In genomic region chr6:86583601-86584215, GRCm38 (mm10) we compare ENCODE assay signal across 8 mouse cellular contexts. TPM values are rescaled to one million over a fixed set of nuclear protein-coding genes. Genes with fewer than 3 reads are reported as not detected.
A peak's percentile ranks its signal among the peaks of the same experiment; 100 is the strongest.
DNase-seq lines count a peak whose midpoint lies in the region; ATAC-seq and TF ChIP-seq lines count a peak whose summit lies in the region.

No protein-coding gene starts in this region.

- peaks cover 10% of the 10 kb centered on the region; the same call in 1 of the 2 replicates for H3K4me1 ChIP-seq in liver, adult 2 months (ENCODE audit: control insufficient read depth, insufficient read depth, low read length)
- H3K4me1 ChIP-seq in liver, embryonic 11.5 days (replicated peaks; ENCODE audit: control insufficient read depth, insufficient read depth, low read length): peaks cover 14% of the 10 kb centered on the region
- peaks cover 10% of the 10 kb centered on the region for H3K4me1 ChIP-seq in midbrain, postnatal 0 days (ENCODE audit: insufficient read depth, low read length)

- no peaks in the 10 kb centered on the region for H3K27me3 ChIP-seq in liver, adult 2 months (ENCODE audit: control insufficient read depth, insufficient read depth, low read length)
- H3K27me3 ChIP-seq in liver, embryonic 11.5 days (replicated peaks; ENCODE audit: control insufficient read depth, insufficient read depth, low read length): no peaks in the 10 kb centered on the region
- no peaks in the 10 kb centered on the region for H3K27me3 ChIP-seq in midbrain, postnatal 0 days (ENCODE audit: insufficient read depth, low read length)

- TF ChIP-seq CTCF in liver, adult 2 months (IDR thresholded peaks at IDR 0.05; ENCODE audit: low read depth, low read length): no peak
- TF ChIP-seq CTCF in midbrain, postnatal 0 days (IDR thresholded peaks at IDR 0.05): no peak

- peak overlapping the region; percentile 88 for H3K27ac ChIP-seq in liver, adult 2 months (replicated peaks; ENCODE audit: insufficient read depth, low read depth, low read length)
- H3K27ac ChIP-seq in liver, embryonic 11.5 days (ENCODE audit: low read depth, low read length): no peak overlapping the region
- H3K27ac ChIP-seq in midbrain, postnatal 0 days (ENCODE audit: low read depth, low read length): peak overlapping the region; percentile 95

- peak overlapping the region; percentile 64; the same call in 1 of the 2 replicates for H3K9ac ChIP-seq in liver, adult 2 months (ENCODE audit: low read depth, low read length)
- no peak overlapping the region for H3K9ac ChIP-seq in liver, embryonic 11.5 days (ENCODE audit: low read depth, low read length)
- H3K9ac ChIP-seq in midbrain, postnatal 0 days (replicated peaks; ENCODE audit: low read length, poor library complexity, severe bottlenecking): no peak overlapping the region

- no peak for TF ChIP-seq POLR2A in liver, adult 2 months (IDR thresholded peaks at IDR 0.05; ENCODE audit: extremely low read depth, insufficient read depth, low read length)

- no peak for DNase-seq in liver, adult 2 months (ENCODE audit: extremely low read depth, low read depth, low spot score)
- DNase-seq in liver, embryonic 11.5 days (ENCODE audit: low spot score): no peak
- peak; percentile 31 for DNase-seq in ZHBTc4 (ENCODE audit: low read depth, low spot score)
- no peak for DNase-seq in midbrain, postnatal 0 days (ENCODE audit: low spot score)
- DNase-seq in gastrocnemius, postnatal 25 days: no peak
- no peak for DNase-seq in cerebellum, adult 11-12 months
- no peak for DNase-seq in gastrocnemius, adult 18-20 months (ENCODE audit: low spot score)

- ATAC-seq in liver, embryonic 11.5 days (replicated peaks; ENCODE audit: low FRiP score): no peak
- ATAC-seq in hematopoietic stem cell, adult 5-6 weeks (replicated peaks in 1 of 2; ENCODE audit: insufficient read depth in 1 of 2, low FRiP score in 2 of 2, low TSS enrichment in 1 of 2, low read depth in 1 of 2, poor library complexity in 2 of 2, severe bottlenecking in 2 of 2): peak; percentile 25 to 34; a peak in 2 of 4 replicates
- ATAC-seq in midbrain, postnatal 0 days (ENCODE audit: low FRiP score): no peak

- no peak overlapping the region for H3K4me2 ChIP-seq in liver, embryonic 11.5 days
- no peak overlapping the region for H3K4me2 ChIP-seq in midbrain, postnatal 0 days (ENCODE audit: low read depth, low read length, poor library complexity, severe bottlenecking)

- no peak overlapping the region for H3K4me3 ChIP-seq in liver, adult 2 months (ENCODE audit: insufficient read depth, low read depth, low read length)
- no peak overlapping the region for H3K4me3 ChIP-seq in liver, embryonic 11.5 days (ENCODE audit: low read depth, low read length)
- H3K4me3 ChIP-seq in midbrain, postnatal 0 days (ENCODE audit: low read depth, low read length): no peak overlapping the region

- H3K79me2 ChIP-seq in liver, adult 2 months (ENCODE audit: control insufficient read depth, insufficient read depth, low read length): no peaks in the 10 kb centered on the region

- no peaks in the 10 kb centered on the region for H3K36me3 ChIP-seq in liver, adult 2 months (ENCODE audit: control insufficient read depth, insufficient read depth, low read length)
- H3K36me3 ChIP-seq in liver, embryonic 11.5 days (ENCODE audit: control insufficient read depth, insufficient read depth, low read length): no peaks in the 10 kb centered on the region
- H3K36me3 ChIP-seq in midbrain, postnatal 0 days (ENCODE audit: insufficient read depth, low read length): no peaks in the 10 kb centered on the region

- 84% methylated on average over 8 of the region's 8 CpGs for WGBS in liver, adult 2 months
- WGBS in liver, embryonic 11.5 days: 72% methylated on average over 8 of the region's 8 CpGs
- 90% methylated on average over 8 of the region's 8 CpGs for whole genome bisulfite sequencing in midbrain, postnatal 0 days

- no peaks in the 10 kb centered on the region for H3K9me3 ChIP-seq in liver, embryonic 11.5 days (ENCODE audit: control insufficient read depth, low read length)
- no peaks in the 10 kb centered on the region for H3K9me3 ChIP-seq in midbrain, postnatal 0 days (ENCODE audit: low read length)

RNA-seq across cellular contexts. Expression of gene Asprv1, which starts 44.3 kb away (rescaled TPM):
- total RNA-seq in liver, adult 2 months (2014; rRNA removed): not detected in 2 replicates
- 0.07 and 0.10 TPM in 2 replicates for polyA plus RNA-seq in liver, adult 2 months (2012; rRNA removed)
- 0.19 and 0.36 TPM in 2 replicates for polyA plus RNA-seq in liver, embryonic 11.5 days (2014; fragmentation: Nextera tagmentation; extraction: Ambion mirVana)
- 0.69 and 6.6 TPM in 2 replicates for total RNA-seq in hematopoietic stem cell, adult 5-6 weeks (2017)
- total RNA-seq in midbrain, postnatal 0 days (2014; rRNA removed): 2.0 and 4.2 TPM in 2 replicates
- 1.1 and 1.2 TPM in 2 replicates for polyA plus RNA-seq in midbrain, postnatal 0 days (2015; fragmentation: Nextera tagmentation; extraction: Ambion mirVana)
- not detected for total RNA-seq in gastrocnemius, postnatal 25 days (2021)
- total RNA-seq in gastrocnemius, adult 18-20 months (2021): not detected

RNA-seq across cellular contexts. Expression of gene Pcbp1, which starts 57.6 kb away (rescaled TPM):
- total RNA-seq in liver, adult 2 months (2014; rRNA removed): 38.2 and 59.7 TPM in 2 replicates
- 119 and 138 TPM in 2 replicates for polyA plus RNA-seq in liver, adult 2 months (2012; rRNA removed)
- polyA plus RNA-seq in liver, embryonic 11.5 days (2014; fragmentation: Nextera tagmentation; extraction: Ambion mirVana): 543 and 554 TPM in 2 replicates
- 84.5 and 121 TPM in 2 replicates for total RNA-seq in hematopoietic stem cell, adult 5-6 weeks (2017)
- total RNA-seq in midbrain, postnatal 0 days (2014; rRNA removed): 51.7 and 72.8 TPM in 2 replicates
- polyA plus RNA-seq in midbrain, postnatal 0 days (2015; fragmentation: Nextera tagmentation; extraction: Ambion mirVana): 264 and 292 TPM in 2 replicates
- 100 to 1,000 TPM in 1 of 2 experiments, 10 to 100 TPM in 1; 99.7 to 116 TPM for total RNA-seq in gastrocnemius, postnatal 25 days (2021)
- 100 to 1,000 TPM; 114 to 128 TPM for total RNA-seq in gastrocnemius, adult 18-20 months (2021)

Comparison
In these comparisons a context has a peak if more than half of its experiments do, and no peak if none do; other contexts are left out.
1. ATAC-seq: peak in hematopoietic stem cell, adult 5-6 weeks (2 of 2); none in liver, embryonic 11.5 days (single experiment) and midbrain, postnatal 0 days (single experiment).